Mouse (Mus musculus): ENCODE results near the gene Sebox.
A peak's percentile ranks its signal among the peaks of the same experiment; 100 is the strongest.

The Sebox gene

GRCm38 (mm10) chr11:78502909-78503650, at the start of gene Sebox:
Gene Sebox (plus strand): TSS chr11:78503447.
- no peak for DNase-seq (ENCODE audit: low spot score)

- peak; percentile 61 for DNase-seq (ENCODE audit: low spot score)
Observed at GRCm38 (mm10) chr11:78453675-78454074, 49.6 kb upstream of the Sebox start.

GRCm38 (mm10) chr11:78454276-78454675, 49.0 kb upstream of the Sebox start:
- no peak for DNase-seq (ENCODE audit: low spot score)

DNA sequence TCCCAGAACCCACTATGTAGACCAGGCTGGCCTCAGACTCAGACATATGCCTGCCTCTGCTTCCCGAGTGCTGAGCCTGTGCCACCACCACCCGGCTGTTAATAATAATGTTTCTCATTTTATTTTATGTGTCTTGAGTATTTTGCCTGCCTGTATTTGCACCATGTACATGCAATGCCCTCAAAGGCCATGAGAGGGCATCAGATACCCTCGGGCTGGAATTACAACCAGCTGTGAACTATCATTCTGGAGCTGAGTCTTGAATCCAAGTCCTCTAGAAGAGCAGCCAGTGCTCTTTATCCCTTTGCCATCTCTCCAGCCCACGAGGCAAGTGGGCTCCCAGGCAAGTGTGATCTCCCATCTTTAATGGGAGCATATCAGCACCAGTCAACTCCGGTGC, 47.9 kb upstream of the Sebox start:
- DNase-seq (ENCODE audit: low spot score): peak; percentile 36

- no peak for DNase-seq (ENCODE audit: low spot score)
Observed at GRCm38 (mm10) chr11:78458740-78459139, 44.5 kb upstream of the Sebox start.

GRCm38 (mm10) chr11:78461894-78462293, 41.4 kb upstream of the Sebox start:
- DNase-seq (ENCODE audit: low spot score): no peak

- DNase-seq (ENCODE audit: low spot score): no peak
Observed at GRCm38 (mm10) chr11:78462669-78463068, 40.6 kb upstream of the Sebox start.

- DNase-seq (ENCODE audit: low spot score): no peak
Observed at GRCm38 (mm10) chr11:78463286-78464036, 39.8 kb upstream of the Sebox start.

- DNase-seq (ENCODE audit: low spot score): no peak
Observed at GRCm38 (mm10) chr11:78465116-78465515, 38.1 kb upstream of the Sebox start.

DNA sequence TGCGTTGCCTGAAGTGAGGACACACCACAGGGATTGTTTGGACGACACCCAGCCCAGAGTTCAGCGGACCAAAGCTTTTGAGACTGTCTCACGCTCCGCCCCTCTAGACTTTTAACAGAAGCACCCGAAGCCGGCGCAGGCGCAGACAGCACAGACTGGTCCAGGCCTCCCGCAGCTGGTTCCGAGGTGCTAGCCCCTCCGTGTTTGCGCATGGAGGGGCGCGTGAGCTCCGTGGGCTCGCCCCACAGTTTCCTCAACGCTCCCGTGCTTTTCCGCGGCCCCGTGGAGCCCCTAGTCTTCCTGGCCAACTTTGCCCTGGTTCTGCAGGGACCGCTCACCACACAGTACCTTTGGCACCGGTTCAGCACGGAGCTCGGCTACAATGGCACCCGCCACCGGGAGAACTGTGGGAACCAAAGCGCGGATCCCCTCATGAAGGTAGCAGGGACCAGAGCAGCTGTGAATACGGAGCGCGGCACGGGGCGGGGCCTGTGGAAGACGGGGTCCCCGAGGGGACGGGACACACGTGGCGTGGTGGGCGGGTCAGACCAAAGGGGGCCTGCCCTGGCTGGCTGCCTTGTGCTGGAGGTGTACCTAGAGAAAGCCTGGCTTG, 37.6 kb upstream of the Sebox start, which contains the start of gene Slc46a1:
Gene Slc46a1, plus strand, starts transcription at position 130 of the 613 bp plus-strand sequence.
- peak; percentile 87 for DNase-seq (ENCODE audit: low spot score)

DNA sequence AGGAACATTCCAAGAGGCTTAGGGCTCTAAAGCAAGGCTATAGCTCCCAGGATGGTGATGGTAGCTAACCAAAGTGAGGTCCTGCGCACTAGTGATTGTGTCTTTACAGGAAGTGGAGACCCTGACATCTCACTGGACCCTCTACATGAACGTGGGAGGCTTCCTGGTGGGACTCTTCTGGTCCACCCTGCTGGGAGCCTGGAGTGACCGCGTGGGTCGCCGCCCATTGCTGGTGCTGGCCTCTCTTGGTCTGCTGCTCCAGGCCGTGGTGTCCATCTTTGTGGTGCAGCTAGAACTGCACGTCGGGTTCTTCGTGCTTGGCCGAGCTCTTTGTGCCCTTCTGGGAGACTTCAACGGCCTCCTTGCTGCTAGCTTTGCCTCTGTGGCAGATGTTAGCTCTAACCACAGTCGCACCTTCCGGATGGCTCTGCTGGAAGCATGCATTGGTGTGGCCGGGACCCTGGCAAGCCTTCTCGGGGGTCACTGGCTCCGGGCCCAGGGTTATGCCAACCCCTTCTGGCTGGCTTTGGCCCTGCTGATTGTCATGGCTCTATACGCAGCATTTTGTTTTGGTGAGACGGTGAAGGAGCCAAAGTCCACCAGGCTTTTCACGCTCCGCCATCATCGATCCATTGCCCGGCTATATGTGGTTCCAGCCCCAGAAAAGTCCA, 36.9 kb upstream of the Sebox start:
- no peak for DNase-seq (ENCODE audit: low spot score)

DNA sequence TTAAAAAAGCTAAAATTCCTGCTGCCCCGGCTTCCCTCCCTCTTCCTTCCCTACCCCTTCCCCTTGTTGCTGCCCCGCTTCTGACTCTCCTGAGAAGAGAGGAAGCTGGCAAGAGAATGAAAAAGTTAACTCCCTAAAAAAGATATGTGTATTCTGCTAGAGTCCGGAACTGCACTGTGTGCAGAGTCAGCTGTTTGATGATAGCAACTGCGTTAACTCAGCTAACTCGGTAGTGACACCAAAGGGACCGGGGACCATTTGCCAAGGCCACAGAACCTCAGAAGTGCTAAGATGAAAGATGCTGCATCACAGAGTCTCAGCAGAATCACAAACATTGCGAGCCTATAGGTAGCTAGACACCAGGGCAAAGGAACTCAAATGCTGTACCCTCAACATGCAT, 35.7 kb upstream of the Sebox start:
- no peak for DNase-seq (ENCODE audit: low spot score)

DNA sequence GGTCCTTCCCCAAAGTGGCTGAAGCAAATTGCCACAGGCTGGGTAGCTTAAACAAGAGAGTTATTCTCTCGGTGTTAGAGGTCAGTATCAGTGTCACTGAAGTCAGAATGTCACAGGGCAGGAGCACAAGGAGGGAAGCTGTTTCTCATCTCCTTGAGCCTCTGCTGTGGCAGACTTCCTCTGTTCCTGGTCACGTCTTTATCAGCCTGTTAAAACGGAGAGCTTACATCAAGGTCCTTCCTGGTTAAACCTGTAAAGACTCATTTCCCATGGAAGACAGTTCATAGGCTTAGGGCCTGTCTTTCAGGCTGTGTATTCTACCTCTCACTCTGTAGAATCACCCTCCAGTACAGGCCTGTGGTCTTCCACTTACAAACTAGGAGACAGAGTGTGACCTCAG, 35.3 kb upstream of the Sebox start:
- DNase-seq (ENCODE audit: low spot score): no peak

DNA sequence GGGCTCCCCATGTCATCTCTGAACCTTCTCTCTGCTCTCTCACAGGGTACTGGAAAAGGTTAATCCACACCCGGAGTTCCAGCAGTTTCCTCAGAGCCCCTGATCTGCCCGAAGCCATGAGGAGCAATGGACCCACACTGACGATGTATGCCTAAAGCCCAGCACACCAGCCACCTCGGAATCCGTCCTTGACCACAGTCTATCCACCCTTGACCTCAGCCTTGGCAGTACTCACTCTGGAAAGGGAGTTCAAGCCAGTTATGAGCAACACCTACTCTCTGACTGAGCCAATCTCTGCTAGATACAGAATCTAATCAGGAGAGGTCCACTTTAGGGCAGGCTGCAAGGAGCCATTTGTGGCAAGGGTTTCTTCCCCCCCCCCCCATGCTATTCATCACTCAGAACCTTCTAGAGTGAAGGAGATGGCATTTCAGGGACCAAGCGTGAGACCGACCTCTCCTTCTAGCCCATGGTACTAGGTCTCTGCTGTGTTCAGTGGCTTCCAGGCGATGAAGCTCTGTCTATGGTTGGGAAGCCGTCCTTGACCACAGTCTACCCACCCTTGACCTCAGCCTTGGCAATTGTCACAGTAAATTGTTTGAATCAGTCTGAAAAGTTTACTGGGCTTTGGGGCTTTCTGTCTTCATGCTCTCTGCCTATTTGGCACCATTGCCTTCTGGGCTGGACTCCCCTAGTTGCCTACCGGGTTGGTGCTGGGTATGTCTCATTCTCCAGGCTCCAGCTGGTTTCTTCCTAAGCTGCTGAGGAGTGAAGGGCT, 31.7 kb upstream of the Sebox start:
- no peak for DNase-seq (ENCODE audit: low spot score)

GRCm38 (mm10) chr11:78475289-78475688, 28.0 kb upstream of the Sebox start:
- no peak for DNase-seq (ENCODE audit: low spot score)

DNA sequence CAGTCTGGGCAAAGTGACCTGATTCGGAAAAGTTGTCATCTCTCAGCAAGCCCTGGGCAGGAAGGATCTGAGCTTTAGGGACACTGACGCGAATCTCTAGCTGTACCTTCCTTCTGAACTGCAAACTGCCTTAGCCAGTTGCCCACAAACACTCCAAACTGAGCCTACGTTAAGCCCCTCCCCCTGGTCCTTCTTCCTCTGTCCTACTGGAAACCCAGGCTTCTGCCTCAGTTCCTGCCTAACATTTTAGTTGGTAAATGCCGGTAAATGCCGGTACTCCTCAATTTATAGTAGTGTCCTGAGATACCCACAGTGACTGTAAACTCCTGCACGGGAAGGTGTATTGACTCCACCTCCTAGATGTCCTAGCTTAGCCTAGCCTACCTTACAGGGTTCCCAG, 19.6 kb upstream of the Sebox start:
- no peak for DNase-seq (ENCODE audit: low spot score)

GRCm38 (mm10) chr11:78488168-78488567, 15.1 kb upstream of the Sebox start:
- DNase-seq (ENCODE audit: low spot score): peak; percentile 62

- DNase-seq (ENCODE audit: low spot score): peak; percentile 58
Observed at GRCm38 (mm10) chr11:78490781-78491241, 12.4 kb upstream of the Sebox start.

GRCm38 (mm10) chr11:78495904-78496303, 7.3 kb upstream of the Sebox start:
- DNase-seq (ENCODE audit: low spot score): peak; percentile 41

GRCm38 (mm10) chr11:78497071-78497541, 6.1 kb upstream of the Sebox start:
- DNase-seq (ENCODE audit: low spot score): peak; percentile 37

Measured in ovary, postnatal 36 days (tissue).